Mouse (Mus musculus): ENCODE measurements around the gene B020031M17Rik.
A peak's percentile ranks its signal among the peaks of the same experiment; 100 is the strongest.
"Not testable (repeated sequence)": the region's sequence is repeated elsewhere in the genome, so short reads cannot be mapped to it uniquely, and the experiment has no call there.

The B020031M17Rik gene

DNA sequence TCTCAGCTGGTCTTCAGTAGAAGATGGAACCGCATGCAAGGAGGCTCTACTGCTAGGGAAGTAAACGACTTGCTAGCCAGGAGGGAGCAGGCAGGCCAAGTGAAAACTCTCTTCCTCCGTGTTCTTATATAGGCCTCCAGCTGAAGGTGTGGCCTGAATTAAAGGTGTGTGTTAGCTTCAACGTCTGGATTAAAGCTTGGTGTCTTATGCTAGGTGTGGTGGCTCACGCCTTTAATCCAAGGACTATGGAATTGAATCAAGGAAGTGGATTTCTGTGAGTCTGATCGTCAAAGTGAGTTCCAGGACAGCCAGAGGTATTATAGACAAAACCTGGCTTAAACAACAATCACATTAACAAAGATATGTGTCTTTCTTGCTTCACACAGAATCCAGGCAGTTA, at the start of gene B020031M17Rik:
Gene B020031M17Rik, minus strand, starts transcription at position 101 of the 400 bp plus-strand sequence.
- DNase-seq: not testable (repeated sequence)

DNA sequence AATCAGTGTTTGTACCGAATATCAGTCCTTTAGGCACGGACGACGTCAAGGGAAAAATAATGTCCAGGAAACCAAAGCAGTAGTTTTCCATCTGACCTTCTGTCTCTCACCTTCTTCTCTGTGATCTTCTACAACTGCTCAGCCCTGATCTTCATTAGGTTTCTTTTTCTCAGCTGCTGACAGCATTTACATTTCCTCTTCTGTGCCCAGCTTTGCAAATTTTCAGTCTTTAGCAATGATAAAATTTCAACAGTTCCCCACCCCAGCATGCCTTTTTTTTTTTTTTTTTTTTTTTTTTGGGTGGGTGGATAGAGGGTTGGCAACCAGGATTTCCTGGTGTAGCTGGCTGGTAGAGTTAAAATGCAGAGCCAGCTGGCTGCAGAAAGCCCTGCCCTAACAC, 48.6 kb upstream of the B020031M17Rik start:
- DNase-seq: not testable (repeated sequence)

- DNase-seq: not testable (repeated sequence)
These were observed 48.0 kb upstream of the B020031M17Rik start for GRCm38 (mm10) chr13:119998442-119999086.

DNA sequence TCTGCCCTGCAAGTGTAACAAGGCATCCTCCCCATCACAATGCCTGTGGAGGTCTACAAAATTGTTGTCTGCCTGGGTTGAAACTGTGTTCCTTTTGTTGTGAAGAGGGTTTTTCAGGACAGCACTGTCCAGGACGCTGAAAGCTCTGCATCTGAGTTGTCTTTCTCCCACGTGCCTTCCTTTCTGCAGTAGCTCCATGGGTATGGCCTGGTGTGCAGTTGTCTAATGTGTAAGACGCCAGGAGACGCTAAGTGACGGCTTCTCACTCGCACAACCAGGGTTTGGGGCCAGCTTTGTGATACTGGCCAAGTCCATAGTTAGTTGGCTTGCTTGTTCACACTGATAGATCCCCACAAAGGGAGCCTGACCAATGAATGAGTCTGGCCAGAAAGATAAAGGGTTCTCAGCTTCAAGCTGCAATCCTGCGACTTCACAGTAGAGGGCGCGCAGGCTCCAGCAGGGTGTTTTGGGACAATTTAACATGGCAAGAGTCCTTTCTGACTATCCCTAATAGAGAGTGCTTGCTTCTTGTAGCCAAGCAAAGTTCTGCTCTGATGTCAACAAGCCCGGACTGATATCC, 41.4 kb upstream of the B020031M17Rik start:
- DNase-seq: not testable (repeated sequence)

GRCm38 (mm10) chr13:119991264-119991663, 40.7 kb upstream of the B020031M17Rik start:
- DNase-seq: not testable (repeated sequence)

GRCm38 (mm10) chr13:119969163-119969562, 18.6 kb upstream of the B020031M17Rik start:
- not testable (repeated sequence) for DNase-seq

- DNase-seq: not testable (repeated sequence)
These were observed 17.6 kb upstream of the B020031M17Rik start for GRCm38 (mm10) chr13:119968193-119968592.

- DNase-seq: peak; percentile 5 to 27
These were observed 15.4 kb upstream of the B020031M17Rik start for GRCm38 (mm10) chr13:119965968-119966367.

- peak in 1 of 2 experiments; percentile 0 for DNase-seq
These were observed 14.8 kb upstream of the B020031M17Rik start for GRCm38 (mm10) chr13:119965302-119965952.

- not testable (repeated sequence) for DNase-seq
These were observed 12.2 kb upstream of the B020031M17Rik start for GRCm38 (mm10) chr13:119962856-119963255.

DNA sequence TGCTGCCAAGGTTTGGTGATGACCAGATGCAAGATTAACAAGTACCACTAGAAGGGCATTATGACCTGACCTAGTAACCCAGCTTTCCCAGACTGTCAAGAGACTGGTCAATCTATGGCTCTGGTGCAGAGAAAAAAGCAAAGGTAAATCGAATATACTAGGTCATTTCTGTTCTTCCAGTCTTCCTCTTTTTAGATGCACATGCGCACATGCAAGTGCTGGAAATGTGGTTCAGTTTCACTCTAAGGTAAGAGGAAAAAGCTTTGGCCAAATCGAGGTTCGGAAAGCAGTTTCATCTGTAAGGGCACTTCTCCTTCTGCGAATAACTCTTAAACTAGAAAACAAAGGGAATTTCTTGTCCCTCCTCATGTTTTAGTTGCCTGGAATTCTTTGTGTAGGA, 5.0 kb upstream of the B020031M17Rik start:
- DNase-seq: not testable (repeated sequence)

DNA sequence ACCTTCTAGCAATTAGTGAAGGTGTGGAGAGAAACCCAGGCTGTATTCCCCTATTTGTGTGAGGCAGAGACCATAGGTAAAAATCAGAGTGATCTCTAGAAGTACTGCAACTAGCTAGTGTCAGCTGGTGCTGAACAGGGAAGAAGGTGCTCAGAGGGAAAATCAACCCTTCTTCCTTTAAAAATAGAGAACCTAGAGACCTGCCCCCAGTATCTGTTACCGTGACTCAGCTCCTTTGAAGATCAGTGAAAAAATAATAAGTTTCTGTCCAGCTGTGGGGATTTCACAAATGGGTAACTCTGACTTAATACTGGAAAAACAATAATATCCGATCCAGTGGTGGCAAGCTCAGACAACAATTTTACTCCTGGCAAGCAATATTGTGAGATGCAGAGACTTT, 4.5 kb upstream of the B020031M17Rik start:
- not testable (repeated sequence) for DNase-seq

- DNase-seq: not testable (repeated sequence)
These were observed 21.4 kb downstream of the B020031M17Rik start, which contains the start of gene Gm21761 for GRCm38 (mm10) chr13:119929172-119929571. Gene Gm21761, minus strand, starts transcription at chr13:119929272.

GRCm38 (mm10) chr13:119924597-119925340, 25.8 kb downstream of the B020031M17Rik start:
- not testable (repeated sequence) for DNase-seq

DNA sequence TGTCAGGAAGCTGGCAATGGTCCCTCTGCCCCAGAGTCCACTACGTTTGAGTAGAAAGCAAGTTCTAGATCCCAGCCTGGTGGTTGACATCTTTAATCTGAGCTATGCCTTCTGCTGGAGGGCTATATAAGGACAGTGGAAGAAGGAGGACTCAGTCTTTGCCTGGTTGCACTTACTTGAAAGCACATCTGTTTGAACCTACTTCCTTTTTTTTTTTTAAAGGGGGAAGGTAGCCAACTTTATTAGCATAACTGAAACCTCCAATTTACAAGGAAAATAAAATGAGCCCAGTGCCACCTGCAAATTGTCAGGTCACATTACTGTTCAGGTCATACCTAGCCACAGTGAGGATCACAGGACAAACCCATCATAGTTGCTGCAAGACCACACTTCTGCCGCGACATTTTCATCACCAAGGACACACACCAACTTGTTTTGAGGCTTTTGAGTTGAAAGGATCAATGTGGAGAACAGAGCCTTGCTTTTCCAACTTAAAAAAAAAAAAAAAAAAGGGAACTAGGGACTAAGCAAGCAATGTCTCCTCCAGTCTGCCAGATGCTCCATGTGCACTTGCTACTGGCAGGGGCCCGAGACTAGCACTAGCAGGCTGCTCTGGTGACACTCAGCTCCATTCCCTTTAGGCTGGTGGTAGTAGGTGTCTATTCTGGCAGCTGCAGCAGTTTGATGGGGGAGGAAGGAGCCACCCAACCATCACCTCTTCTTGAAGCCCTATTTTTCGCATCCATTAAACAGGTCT, 33.5 kb downstream of the B020031M17Rik start:
- not testable (repeated sequence) for DNase-seq

DNA sequence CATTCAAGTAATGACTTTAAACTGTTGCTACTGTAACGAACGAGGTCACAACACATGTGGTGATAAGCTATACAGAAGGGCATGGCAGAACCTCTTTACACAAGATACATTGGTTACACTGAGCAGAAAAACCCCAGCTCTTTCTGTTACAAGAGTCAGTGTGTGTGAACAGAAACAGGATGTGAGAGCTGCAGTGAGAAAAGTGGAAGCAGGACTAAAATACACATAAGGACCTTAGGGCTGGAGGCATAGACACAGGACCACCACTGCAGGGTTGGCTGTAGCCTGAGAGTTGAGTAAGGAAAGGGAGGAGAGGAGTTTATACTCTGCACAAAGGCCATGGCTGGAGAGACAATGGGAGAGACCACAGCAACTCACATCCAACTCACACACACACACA, 34.2 kb downstream of the B020031M17Rik start:
- not testable (repeated sequence) for DNase-seq

Measured in kidney, adult 8-10 months (tissue).